Mouse (Mus musculus): Measurements from ENCODE around the gene Macf1.

DNA sequence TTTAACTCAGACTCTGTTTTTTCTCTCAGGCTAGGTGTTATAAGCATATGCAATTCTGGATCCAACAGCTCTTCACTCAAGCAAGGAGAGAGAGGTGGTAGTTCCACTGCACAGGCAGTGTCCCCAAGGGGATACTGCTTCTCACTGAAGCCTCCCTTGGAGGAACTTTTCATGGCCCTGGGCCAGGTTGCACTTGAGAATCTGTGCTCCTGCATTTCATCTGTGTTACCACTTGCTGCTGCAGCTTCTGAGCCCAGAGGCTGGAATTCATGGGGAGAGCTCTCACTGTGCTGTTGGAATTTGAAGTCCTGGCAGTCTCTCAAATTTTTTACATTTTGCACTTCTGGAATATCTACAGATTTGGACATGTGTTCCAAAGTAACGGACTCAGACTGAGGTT is 274.4 kb downstream of the Macf1 start:
- TF ChIP-seq CTCF (IDR thresholded peaks at IDR 0.05; ENCODE audit: extremely low read depth, insufficient read depth, low read length), result no peak
- no peak for TF ChIP-seq POLR2A (IDR thresholded peaks at IDR 0.05; ENCODE audit: extremely low read depth, insufficient read depth, low read length)
